ENCODE assay signal across 9 mouse cellular contexts in the genomic region with DNA sequence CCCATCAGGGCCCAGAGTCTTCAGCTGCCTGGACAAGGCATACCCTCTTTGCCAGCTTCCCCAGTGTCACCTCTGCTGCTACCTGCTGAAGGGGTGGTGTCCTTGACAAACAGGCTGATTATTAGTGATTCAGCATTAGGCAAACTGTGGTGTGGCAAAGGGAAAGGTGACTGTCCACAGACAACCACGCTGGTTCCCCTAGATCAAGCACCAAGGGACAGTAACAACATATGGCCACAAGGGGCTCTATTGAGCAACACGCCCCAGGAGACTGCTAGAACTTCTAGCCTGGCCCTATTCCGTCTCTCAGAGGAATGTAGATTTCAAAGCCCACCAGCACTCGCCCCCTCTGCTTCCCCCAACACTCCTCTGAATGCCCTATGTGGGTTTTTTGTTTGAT. TPM values are rescaled to one million over a fixed set of nuclear protein-coding genes. Genes with fewer than 3 reads are reported as not detected.
DNase-seq lines count a peak whose midpoint lies in the region.
"Had no signal": no experiment of that assay in that cellular context is flagged by ENCODE, and none has a peak within 500 bp of the region (broad histone marks: within the 10 kb centered on the region; RNA-seq: fewer than 3 reads in every experiment).

No protein-coding gene starts in this region.

- intact Hi-C loops in heart, postnatal 14 days (cut with DNase I) = loop anchor here (2.0 kb wide), 1 partner anchor 122 kb away; no protein-coding TSS in a partner anchor
- intact Hi-C loops in left cerebral cortex, postnatal 36 days (cut with DNase I) = no loop called here

- DNase-seq in ovary, postnatal 36 days (ENCODE audit: low spot score) = peak; percentile 27
- no peak for DNase-seq in ovary, postnatal 10 days (ENCODE audit: low spot score)
- DNase-seq in adipocyte (ENCODE audit: low spot score) = peak; percentile 36
- peak; percentile 74 for DNase-seq in embryo, embryonic 10 days (ENCODE audit: low spot score)
- peak; percentile 33 to 62 for DNase-seq in heart, postnatal 14 days
- peak; percentile 10 to 29 for DNase-seq in left cerebral cortex, postnatal 36 days (ENCODE audit: low spot score in 2 of 2)
- DNase-seq in natural killer cell, adult 2 months (ENCODE audit: low spot score in 2 of 2) = peak; percentile 20 to 52
- peak; percentile 29 to 44 for DNase-seq in urinary bladder, postnatal 36 days (ENCODE audit: low spot score in 2 of 2)

RNA-seq across cellular contexts. Expression of gene Fam71a, which starts 11.6 kb away (rescaled TPM):
- not detected for total RNA-seq in heart, postnatal 14 days (2021)
- total RNA-seq in left cerebral cortex, postnatal 36 days (2021) = not detected
- total RNA-seq: gastrocnemius, postnatal 36 days had no signal

RNA-seq across cellular contexts. Expression of gene Batf3, which starts 55.4 kb away (rescaled TPM):
- total RNA-seq in heart, postnatal 14 days (2021) = not detected
- 1 to 10 TPM in 1 of 2 experiments, under 1 TPM in 1; 1.00 to 2.2 TPM for total RNA-seq in left cerebral cortex, postnatal 36 days (2021)
- total RNA-seq: gastrocnemius, postnatal 36 days had no signal
